ENCODE assay signal across 35 mouse cellular contexts in genomic region chr3:91213280-91213679, GRCm38 (mm10).
DNase-seq lines count a peak whose midpoint lies in the region; ATAC-seq lines count a peak whose summit lies in the region.
"Had no signal": no experiment of that assay in that cellular context is flagged by ENCODE, and none has a peak within 500 bp of the region (broad histone marks: within the 10 kb centered on the region; RNA-seq: fewer than 3 reads in every experiment).

No protein-coding gene starts in this region.

- H3K9ac ChIP-seq in embryonic facial prominence, embryonic 11.5 days (replicated peaks; ENCODE audit: low read length) = no peak overlapping the region
- H3K9ac ChIP-seq: embryonic facial prominence, embryonic 15.5 days; forebrain, embryonic 12.5 days; forebrain, postnatal 0 days; hindbrain, embryonic 12.5 days; kidney, embryonic 15.5 days; limb, embryonic 12.5 days; liver, embryonic 15.5 days; lung, embryonic 15.5 days; neural tube, embryonic 12.5 days had no signal

- DNase-seq in kidney, postnatal 4 days = peak; percentile 14 to 28
- no peak for DNase-seq in kidney, postnatal 10 days
- peak; percentile 29 for DNase-seq in ES-CJ7 (ENCODE audit: low read depth, low spot score)
- peak; percentile 31 for DNase-seq in NIH3T3 (ENCODE audit: low read depth)
- DNase-seq in embryonic facial prominence, embryonic 11.5 days (ENCODE audit: low spot score) = peak; percentile 3
- no peak for DNase-seq in urinary bladder, adult 2 months (ENCODE audit: low spot score)
- no peak for DNase-seq in cerebellum, adult 11-12 months
- DNase-seq: adrenal gland, adult 2 months; adrenal gland, postnatal 36 days; cerebellum, adult 8-10 months; cerebellum, postnatal 36 days; embryo, embryonic 11 days; forebrain, postnatal 0 days; gastrocnemius, postnatal 10 days; heart, postnatal 36 days; kidney, adult 18-20 months; layer of hippocampus, adult 9-11 months; lung, postnatal 36 days; right cerebral cortex, adult 18-20 months; right cerebral cortex, postnatal 4 days; thymus, adult 18-20 months; thymus, postnatal 36 days had no signal

- H3K4me1 ChIP-seq in embryonic facial prominence, embryonic 11.5 days (ENCODE audit: control insufficient read depth, insufficient read depth, low read length) = no peaks in the 10 kb centered on the region
- H3K4me1 ChIP-seq: embryonic facial prominence, embryonic 15.5 days; forebrain, embryonic 12.5 days; hindbrain, embryonic 12.5 days; kidney, embryonic 15.5 days; limb, embryonic 12.5 days; liver, embryonic 15.5 days; lung, embryonic 15.5 days; neural tube, embryonic 12.5 days had no signal

- no peak overlapping the region for H3K4me3 ChIP-seq in embryonic facial prominence, embryonic 11.5 days (ENCODE audit: low read depth, low read length)
- H3K4me3 ChIP-seq: embryonic facial prominence, embryonic 15.5 days; forebrain, embryonic 12.5 days; hindbrain, embryonic 12.5 days; kidney, embryonic 15.5 days; limb, embryonic 12.5 days; liver, embryonic 15.5 days; lung, embryonic 15.5 days; neural tube, embryonic 12.5 days had no signal

- no peak for ATAC-seq in embryonic facial prominence, embryonic 11.5 days (replicated peaks; ENCODE audit: insufficient number of reproducible peaks, low FRiP score, low TSS enrichment, low read depth)
- ATAC-seq: activated CD4-positive, CD25-positive, alpha-beta regulatory T cell, adult 4 months; forebrain, postnatal 0 days; midbrain, embryonic 16.5 days; Patski had no signal

- 87% methylated on average over 16 of the region's 16 CpGs for WGBS in embryonic facial prominence, embryonic 11.5 days

- no peaks in the 10 kb centered on the region; the same call in 1 of the 2 replicates for H3K9me3 ChIP-seq in embryonic facial prominence, embryonic 11.5 days (replicated peaks; ENCODE audit: control insufficient read depth, low read length)
- H3K9me3 ChIP-seq: liver, embryonic 15.5 days had no signal

- no peaks in the 10 kb centered on the region for H3K36me3 ChIP-seq in embryonic facial prominence, embryonic 11.5 days (replicated peaks; ENCODE audit: control insufficient read depth, insufficient read depth, low read depth, low read length)
- H3K36me3 ChIP-seq: embryonic facial prominence, embryonic 15.5 days; forebrain, embryonic 12.5 days; hindbrain, embryonic 12.5 days; kidney, embryonic 15.5 days; limb, embryonic 12.5 days; liver, embryonic 15.5 days; lung, embryonic 15.5 days; neural tube, embryonic 12.5 days had no signal

- no peaks in the 10 kb centered on the region for H3K27me3 ChIP-seq in embryonic facial prominence, embryonic 11.5 days (ENCODE audit: control insufficient read depth, insufficient read depth, low read length)
- H3K27me3 ChIP-seq: embryonic facial prominence, embryonic 15.5 days; forebrain, embryonic 12.5 days; hindbrain, embryonic 12.5 days; kidney, embryonic 15.5 days; limb, embryonic 12.5 days; liver, embryonic 15.5 days; lung, embryonic 15.5 days; neural tube, embryonic 12.5 days; Patski had no signal

- H3K4me2 ChIP-seq in embryonic facial prominence, embryonic 11.5 days (ENCODE audit: low read depth, low read length) = no peak overlapping the region
- H3K4me2 ChIP-seq: embryonic facial prominence, embryonic 15.5 days; forebrain, embryonic 12.5 days; hindbrain, embryonic 12.5 days; kidney, embryonic 15.5 days; limb, embryonic 12.5 days; liver, embryonic 15.5 days; lung, embryonic 15.5 days; midbrain, embryonic 11.5 days; neural tube, embryonic 12.5 days had no signal

- no peak overlapping the region for H3K27ac ChIP-seq in embryonic facial prominence, embryonic 11.5 days (replicated peaks; ENCODE audit: low read depth, low read length)
- H3K27ac ChIP-seq: embryonic facial prominence, embryonic 15.5 days; forebrain, embryonic 12.5 days; hindbrain, embryonic 12.5 days; kidney, embryonic 15.5 days; limb, embryonic 12.5 days; liver, embryonic 15.5 days; lung, embryonic 15.5 days; neural tube, embryonic 12.5 days; stomach, postnatal 0 days had no signal

Comparison
In these comparisons a context has a peak if more than half of its experiments do, and no peak if none do; other contexts are left out.
1. DNase-seq: peak in kidney, postnatal 4 days (2 of 2), ES-CJ7 (single experiment), NIH3T3 (single experiment) and embryonic facial prominence, embryonic 11.5 days (single experiment); none in kidney, postnatal 10 days (single experiment), urinary bladder, adult 2 months (single experiment) and cerebellum, adult 11-12 months (single experiment).